Mouse (Mus musculus) kidney, adult 2 months (tissue): ENCODE data around the gene Lrrc23.

ENCODE experiments used
- CTCF ChIP-seq: fragments of 200-500 bp; conservative IDR thresholded peaks from 2 replicates; pipeline ENCODE4 v1.5.1; 2011; ENCODE audit warnings: low read depth, mild to moderate bottlenecking, control low read depth, low read length, moderate library complexity, mixed read lengths; ENCODE audit not compliant: insufficient read depth, insufficient read length
- POLR2A ChIP-seq: fragments of 200-500 bp; IDR thresholded peaks from one replicate; pipeline ENCODE4 v1.6.1; 2011; ENCODE audit warnings: low read depth, low read length, control low read depth

DNA sequence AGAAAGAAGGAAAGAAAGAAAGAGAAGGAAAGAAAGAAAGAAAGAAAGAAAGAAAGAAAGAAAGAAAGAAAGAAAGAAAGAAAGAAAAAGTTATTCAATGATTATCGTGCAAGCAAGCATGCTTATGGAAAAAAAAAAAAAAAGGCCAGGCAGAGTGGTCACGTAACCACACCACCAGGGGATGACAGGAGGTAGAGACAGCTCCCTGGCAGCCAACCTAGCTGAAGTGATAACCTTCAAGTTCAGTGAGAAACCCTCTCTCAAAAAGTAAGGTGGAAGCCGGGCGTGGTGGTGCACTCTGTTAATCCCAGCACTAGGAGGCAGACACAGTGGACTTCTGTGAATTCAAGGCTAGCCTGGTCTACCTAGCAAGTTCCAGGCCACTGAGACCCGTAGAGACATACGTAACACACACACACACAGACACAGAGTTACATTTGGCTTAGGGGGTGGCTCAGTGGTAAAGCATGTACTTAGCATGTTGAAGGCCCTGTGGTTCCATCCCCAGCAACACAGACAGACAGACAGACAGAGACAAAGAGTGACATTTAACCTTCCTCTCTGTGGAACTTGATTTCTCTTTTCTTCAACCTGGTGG is 56.6 kb downstream of the Lrrc23 start:
- no peak for TF ChIP-seq CTCF
- TF ChIP-seq POLR2A = no peak
